Mouse (Mus musculus) cerebellum, adult 18-20 months (tissue): ENCODE measurements around the gene Tmem255b.

Source experiments
- DNase-seq, 2 experiments: peaks; one replicate each; pipeline ENCODE4 v3.0.0; 2021

Gene Tmem255b

DNA sequence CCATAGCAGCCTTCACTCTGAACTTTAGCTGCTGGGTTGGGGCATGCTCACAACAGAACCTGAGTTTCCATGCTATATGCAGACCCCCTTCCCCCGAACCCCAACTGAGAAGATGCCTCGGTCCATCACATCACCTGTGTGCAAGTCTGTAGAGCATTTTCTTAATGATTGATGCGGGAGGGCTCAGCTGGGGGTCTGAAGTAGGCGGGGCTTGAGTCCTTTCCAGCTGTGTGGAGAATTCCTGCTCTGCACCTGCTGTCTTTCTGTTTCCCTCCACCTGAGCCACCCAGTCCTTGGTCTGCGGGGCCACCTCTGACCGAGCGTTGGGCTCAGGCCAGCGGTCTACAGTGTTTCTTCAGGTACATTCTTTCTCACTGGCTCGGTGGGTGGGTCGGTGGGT, at the start of gene Tmem255b:
Gene Tmem255b, plus strand, starts transcription at position 301 of the 400 bp plus-strand sequence.
- no peak for DNase-seq

DNA sequence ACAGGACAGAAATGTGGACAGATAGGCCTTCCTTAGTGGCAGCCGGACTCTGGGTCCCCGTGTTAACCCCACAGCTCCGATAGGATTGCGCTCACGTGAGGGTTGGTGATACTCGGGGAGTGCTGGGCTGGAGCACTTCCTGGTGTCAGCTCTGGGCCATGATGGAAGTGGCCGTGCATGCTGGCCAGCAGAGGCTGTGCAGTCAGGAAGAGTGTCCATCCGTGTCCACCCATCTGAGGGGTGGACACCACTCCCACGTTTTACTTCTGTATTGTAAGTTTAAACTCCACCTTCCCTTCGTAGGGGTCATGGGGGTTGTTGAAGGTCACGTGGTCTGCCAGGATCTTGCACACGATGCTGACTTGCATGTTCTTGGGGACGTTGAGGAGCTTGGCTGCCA, 48.6 kb upstream of the Tmem255b start:
- no peak for DNase-seq

DNA sequence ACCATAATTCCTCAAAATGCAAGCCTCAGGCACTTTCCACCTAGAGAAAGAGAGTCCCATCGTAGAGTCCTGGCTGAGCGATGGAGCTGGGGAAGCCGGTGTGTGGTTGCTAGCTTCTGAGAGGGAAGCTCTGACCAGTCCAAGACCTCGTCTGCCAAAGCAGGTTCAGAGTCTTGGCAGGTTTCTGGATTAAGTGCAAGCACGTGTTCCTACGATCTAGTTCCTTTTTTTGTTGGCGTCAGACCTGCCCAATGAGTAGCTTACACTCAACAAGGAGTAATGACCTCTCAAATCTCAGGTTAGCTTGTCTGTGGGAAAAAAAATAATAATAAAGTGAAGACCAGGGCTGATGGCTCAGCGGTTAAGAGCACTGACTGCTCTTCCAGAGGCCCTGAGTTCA, 47.3 kb upstream of the Tmem255b start:
- DNase-seq = no peak

- DNase-seq = no peak
These were observed 46.2 kb upstream of the Tmem255b start for GRCm38 (mm10) chr8:13388744-13389143.

DNA sequence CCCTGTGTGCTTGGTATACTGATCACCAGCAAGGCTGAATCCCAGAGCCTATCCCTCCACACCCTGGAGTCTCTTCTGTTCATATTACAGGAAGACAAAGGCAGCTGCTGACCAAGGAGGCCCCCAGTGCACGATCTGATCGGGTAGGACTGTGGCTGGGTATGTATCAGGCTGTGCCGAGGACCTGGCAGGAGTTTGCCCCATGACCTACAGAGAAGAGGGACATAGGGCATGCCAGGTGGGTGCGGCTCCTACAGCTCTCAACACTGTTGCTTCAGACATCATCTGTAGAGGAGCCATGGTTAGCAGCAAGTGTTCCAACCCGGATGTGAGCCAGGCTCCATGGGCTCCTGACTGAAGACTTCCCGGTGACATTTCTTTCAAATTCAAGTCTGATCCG, 41.1 kb upstream of the Tmem255b start:
- DNase-seq = no peak

- no peak for DNase-seq
These were observed 38.3 kb upstream of the Tmem255b start, which contains the start of gene Atp4b for GRCm38 (mm10) chr8:13396725-13397124. TSS of gene Atp4b (minus strand) at chr8:13396825.

GRCm38 (mm10) chr8:13403517-13403916, 31.5 kb upstream of the Tmem255b start:
- DNase-seq = no peak

GRCm38 (mm10) chr8:13404666-13405131, 30.3 kb upstream of the Tmem255b start, which contains the start of gene Grk1:
TSS of gene Grk1 (plus strand) at chr8:13405081.
- no peak for DNase-seq

DNA sequence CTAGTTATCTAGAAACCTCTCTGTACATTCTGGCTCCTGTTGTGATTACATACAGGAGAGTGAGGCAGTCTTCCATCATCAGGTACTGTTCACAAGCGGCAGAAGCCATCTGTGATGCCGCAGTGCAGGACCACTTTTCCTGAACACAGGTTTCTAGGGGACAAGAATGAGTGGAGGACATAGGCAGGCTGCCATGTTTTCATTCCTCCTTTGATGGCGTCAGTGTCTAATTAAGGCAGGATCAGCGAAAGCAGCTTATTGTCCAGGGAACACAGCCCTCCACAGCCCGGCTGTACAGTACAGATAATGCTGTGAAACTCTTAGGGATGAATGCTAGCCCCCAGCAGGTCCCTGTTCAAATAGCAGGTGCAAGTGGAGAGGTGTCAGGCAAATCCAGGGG, 29.0 kb upstream of the Tmem255b start:
- DNase-seq = no peak

DNA sequence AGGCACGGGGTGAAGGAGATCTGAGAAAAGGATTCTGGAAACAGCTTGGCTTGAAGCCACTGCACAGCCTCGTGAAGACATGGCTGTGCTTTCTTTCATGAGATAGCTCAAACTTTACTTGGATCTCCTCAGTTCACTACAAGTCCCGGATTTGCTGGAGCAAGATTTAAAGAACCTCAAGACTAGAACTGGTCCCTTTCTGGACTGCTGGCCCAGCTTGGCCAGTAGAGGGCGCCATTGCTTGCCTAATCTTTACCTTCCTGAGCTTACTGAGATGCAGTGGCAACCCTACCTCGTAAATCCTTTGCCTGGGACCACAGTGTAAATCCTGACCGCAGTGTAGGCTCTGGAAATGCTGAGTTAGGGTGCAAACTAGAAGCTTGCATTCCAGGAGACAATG, 23.4 kb upstream of the Tmem255b start:
- DNase-seq = peak; percentile 58 to 68

DNA sequence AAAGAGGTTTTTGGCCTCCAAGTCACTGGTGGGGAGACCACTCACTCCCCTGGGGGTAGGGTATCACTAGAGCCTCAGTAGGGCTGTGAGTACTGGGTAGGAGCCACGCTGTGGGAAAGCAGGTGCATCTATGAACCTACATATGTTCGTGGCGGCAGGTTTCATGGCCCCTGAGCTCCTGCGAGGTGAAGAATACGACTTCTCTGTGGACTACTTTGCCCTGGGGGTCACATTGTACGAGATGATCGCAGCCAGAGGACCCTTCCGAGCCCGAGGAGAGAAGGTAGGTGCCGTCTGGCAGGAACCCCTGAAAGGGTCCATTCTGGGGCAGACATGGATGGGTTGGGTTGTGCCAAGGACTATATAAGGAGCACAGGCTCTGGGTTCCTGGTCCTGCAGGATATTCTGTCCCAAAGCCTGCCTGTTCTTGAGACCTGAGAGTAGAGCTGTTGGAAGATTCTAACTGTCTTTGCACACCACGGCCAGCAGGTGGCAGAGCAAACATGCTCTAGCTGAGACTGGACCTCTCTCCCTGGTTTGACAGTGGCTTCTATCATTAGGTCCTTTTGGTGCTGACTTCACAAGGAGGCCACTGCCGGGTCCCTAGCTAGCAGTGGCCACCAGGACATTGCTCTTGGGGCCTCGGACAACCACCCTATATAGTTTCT, 22.0 kb upstream of the Tmem255b start:
- peak; percentile 61 to 68 for DNase-seq

DNA sequence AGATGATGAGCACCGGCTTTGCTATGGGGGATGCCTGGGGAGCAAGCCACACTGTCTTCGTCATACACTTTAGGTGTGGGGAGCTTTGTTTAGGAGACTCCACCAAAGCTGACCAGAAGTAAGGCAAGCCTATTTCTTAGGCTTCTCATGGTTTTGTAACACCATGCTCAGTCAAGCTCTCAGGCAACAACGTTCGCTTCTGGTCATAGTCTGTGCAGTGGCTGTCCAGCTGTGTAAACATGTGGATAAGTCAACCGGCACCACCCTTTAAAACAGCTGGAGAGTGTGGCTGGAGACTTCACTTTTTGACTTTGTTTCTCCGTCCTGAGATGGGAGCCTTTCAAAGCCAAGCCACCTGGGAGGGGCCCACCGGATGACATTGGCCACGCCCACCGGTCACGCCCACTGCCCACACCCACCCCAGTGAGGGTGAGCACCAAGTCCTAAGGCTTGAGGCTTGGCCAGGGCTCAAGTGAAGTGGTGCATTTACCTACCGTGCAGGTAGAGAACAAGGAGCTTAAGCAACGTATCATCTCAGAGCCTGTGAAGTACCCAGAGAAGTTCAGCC, 21.1 kb upstream of the Tmem255b start:
- DNase-seq = peak in 1 of 2 experiments; percentile 11

DNA sequence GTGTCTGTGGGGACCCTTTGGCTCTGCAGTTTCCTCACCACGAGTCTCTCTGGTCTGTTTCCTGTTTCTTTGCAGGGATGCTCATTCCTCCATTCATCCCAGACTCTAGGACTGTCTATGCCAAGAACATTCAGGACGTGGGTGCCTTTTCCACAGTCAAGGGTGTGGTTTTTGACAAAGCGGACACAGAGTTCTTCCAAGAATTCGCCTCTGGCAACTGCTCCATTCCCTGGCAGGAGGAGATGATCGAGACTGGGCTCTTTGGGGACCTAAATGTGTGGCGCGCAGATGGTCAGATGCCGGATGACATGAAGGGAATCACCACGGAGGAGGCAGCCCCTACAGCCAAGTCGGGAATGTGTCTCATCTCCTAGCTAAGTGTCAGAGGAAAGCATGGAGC, 19.1 kb upstream of the Tmem255b start:
- DNase-seq = no peak

DNA sequence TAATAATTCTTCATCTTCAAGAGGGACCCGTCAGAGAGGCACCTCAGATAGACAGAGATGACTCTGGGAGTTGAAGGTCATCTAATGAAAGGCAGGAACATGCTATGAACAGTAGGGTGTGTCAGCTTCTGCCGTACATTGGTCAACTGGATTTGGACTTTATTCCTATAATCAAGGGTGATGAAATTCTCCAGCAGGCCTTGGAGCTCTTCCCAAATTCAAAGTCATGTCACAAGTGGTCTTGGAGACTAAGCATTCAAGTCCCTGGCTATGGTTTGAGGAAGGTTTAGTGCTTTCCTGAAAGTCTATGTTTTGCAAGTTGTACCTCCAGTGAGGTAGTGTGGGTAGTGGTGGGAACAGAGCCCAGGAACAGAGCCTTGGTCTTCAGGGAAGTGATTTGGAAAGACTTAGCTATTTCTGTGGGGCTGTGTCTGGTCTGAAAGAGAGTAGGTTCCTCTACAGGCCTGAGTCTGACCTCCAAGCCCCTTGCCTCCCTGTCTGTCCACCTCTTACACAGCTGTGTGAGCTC, 15.8 kb upstream of the Tmem255b start:
- no peak for DNase-seq

GRCm38 (mm10) chr8:13420970-13421369, 14.0 kb upstream of the Tmem255b start:
- no peak for DNase-seq

DNA sequence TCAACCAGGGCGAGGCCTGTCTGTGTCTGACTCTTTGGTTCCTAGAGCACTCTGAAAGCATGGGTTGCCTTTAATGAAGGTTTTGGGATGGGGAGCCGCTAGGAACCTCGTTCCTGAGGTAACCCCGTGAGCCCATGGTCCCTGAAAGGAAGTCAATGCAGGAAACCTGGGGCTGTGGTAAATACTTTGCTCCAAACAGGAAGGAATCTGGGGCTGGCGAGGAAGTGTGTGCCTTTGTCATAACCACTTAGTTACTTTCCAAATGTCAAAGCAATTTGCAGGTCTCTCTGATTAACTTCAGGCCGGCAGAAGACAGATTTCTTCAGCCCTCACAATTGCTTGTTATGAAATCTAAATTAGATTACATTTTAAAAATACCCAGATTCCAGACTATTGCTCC, 7.6 kb upstream of the Tmem255b start:
- DNase-seq = no peak

GRCm38 (mm10) chr8:13428156-13428555, 6.8 kb upstream of the Tmem255b start:
- no peak for DNase-seq

GRCm38 (mm10) chr8:13430412-13430811, 4.6 kb upstream of the Tmem255b start:
- no peak for DNase-seq

DNA sequence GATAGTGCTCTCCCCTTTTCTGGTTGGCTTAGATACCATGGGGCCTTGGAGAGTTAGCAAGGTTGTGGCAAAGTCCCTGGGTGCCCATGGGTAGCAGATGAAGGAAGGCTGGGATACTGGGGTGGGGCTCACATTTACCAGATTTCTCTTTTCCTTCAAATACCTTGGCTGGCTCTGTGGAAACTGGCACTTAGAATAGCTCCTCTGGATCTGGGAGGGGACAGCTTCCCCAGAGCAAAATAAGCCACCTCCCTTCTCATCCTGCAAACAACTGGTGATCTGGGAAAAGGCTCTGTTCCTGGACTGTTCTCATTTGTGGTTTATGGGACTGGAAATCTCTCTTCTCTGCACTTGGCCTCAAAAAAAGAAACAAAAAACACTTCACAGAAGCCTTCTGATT, 4.1 kb upstream of the Tmem255b start:
- no peak for DNase-seq

GRCm38 (mm10) chr8:13433130-13433529, 1.9 kb upstream of the Tmem255b start:
- DNase-seq = no peak

DNA sequence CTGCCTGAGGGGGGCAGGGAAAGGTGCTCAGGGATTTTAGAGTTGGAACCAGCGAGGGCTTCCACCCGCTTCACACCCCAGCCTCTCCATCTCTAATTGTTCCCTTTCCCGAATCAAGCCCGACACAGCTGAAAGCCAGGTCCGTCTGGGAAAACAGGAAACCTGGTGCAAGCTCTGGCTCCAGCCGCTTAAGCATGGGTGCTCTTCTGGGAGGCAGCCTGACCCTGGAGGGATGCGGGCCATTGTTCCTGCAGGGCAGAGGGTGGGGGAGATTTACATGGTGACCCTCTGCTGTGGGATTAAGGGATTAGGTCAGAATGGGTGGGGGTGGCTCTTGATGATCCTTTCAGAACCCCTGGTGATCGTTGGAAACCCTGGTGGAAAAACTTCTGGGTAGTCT, 1.1 kb downstream of the Tmem255b start:
- DNase-seq = no peak

DNA sequence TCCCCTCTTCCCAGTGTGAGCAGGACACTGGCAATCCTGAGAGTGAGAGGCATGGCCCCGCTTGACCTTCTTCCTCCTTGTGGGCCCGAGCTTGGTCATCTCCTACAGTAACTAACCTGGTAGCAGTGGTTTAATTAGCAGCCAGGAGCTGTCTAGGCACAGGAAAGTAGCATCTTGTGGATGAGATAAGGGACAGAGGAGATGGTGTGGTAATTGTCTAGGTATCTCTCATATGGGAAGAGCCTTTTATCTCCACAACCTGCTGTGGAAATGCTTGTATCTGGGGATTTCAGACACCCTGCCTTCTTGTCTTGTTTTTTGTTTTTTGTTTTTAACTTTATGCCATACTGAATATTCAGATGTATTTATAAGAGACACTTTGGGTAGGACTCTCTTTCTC, 2.5 kb downstream of the Tmem255b start:
- DNase-seq = no peak

DNA sequence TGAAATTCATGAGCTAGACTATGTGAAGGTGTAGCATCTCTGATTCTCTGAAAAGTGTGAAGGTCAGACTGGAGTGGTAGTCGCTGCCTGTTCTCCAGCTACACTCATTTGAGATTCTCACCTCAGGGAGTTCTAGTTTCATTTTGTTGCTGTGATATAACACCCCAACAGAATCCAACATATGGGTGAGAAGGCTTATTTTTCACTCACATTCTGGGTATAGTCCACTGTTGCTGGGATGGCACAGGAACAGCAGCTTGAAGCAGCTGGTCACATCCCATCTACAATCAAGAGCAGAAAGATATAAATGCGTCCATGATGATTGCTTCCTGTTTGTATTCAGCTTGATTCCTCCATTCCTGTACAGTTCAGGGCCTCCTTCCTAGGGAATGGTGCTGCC, 7.2 kb downstream of the Tmem255b start:
- DNase-seq = no peak

DNA sequence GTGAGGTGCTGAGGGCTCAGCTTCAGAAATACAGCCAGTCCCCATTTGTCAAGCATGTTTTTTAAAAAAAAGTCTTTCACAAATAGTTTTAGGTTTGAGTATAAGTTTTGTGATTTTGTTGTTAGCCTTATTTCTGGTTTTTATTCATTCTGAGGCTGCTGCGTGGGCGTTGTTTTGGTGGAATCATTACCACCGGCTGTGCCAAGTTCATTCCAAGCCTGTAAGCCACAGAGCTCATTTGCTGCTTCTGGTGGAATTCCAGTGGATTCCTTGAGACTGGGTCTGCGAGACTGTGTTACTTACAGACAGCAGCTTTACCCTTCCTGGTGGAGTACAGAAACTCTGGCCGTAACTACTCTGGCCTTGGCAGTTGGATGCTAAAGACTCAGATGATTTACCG, 11.5 kb downstream of the Tmem255b start:
- DNase-seq = no peak

DNA sequence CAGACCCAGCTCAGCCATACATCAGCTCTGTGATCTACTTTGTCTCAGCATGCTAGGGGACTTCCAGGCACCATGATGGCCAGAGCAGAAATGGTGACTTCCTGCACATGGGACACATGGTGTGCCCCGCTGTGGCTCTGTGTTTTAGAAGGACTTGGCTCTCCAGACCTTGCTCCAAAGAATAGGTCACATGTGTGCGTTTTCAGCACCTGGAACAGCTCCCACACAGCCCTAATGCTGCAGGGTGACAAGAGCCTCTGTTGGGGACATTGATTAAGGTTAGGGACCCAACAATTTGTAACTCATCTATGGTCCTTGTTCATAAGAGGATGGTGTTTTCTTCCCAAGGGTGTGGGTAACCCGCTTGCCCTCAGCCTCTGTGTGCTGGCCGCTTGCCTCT, 13.2 kb downstream of the Tmem255b start:
- no peak for DNase-seq
